22 mouse cellular contexts compared by ENCODE assay signal in the genomic region with DNA sequence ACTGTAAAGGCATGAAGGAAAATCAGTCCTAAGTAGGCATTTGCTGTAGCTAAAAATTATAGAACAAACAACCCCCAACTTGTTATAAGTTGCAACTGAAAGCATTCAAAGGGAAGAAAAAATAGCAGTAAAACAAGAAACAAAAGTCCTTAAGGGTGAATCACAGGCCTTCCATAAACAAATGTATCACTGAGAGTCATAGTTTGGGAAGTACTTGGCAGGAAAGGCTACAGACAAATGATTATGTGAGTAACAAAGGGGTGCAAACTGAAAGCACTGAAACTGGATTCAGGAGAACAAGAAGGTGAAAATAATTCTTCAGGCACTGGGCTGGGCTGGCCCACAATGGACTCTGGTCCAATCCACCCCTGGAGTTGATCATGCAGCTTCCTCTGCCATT.
"Had no signal": no experiment of that assay in that cellular context is flagged by ENCODE, and none has a peak within 500 bp of the region (broad histone marks: within the 10 kb centered on the region; RNA-seq: fewer than 3 reads in every experiment).

No protein-coding gene starts in this region.

- DNase-seq: kidney, adult 8-10 months; kidney, postnatal 10 days; kidney, postnatal 36 days; liver; lung, adult 18-20 months; lung, postnatal 10 days; lung, postnatal 4 days; midbrain, embryonic 14.5 days; right cerebral cortex, adult 18-20 months; right cerebral cortex, postnatal 14 days; right cerebral cortex, postnatal 4 days; thymus, adult 2 months; thymus, postnatal 25 days had no signal

- H3K27ac ChIP-seq: kidney, embryonic 15.5 days; limb, embryonic 10.5 days; limb, embryonic 13.5 days; liver, embryonic 12.5 days; liver, embryonic 15.5 days; lung, embryonic 15.5 days; neural tube, embryonic 12.5 days; neural tube, embryonic 15.5 days; stomach, postnatal 0 days had no signal

- H3K4me1 ChIP-seq: kidney, embryonic 15.5 days; limb, embryonic 10.5 days; limb, embryonic 13.5 days; liver, embryonic 12.5 days; liver, embryonic 15.5 days; lung, embryonic 15.5 days; neural tube, embryonic 12.5 days; neural tube, embryonic 15.5 days had no signal

- H3K4me3 ChIP-seq: kidney, embryonic 15.5 days; limb, embryonic 10.5 days; limb, embryonic 13.5 days; liver, embryonic 12.5 days; liver, embryonic 15.5 days; lung, embryonic 15.5 days; neural tube, embryonic 12.5 days; neural tube, embryonic 15.5 days had no signal
